Mouse (Mus musculus): ENCODE results near the gene Polr2h. TPM values are rescaled to one million over a fixed set of nuclear protein-coding genes. Genes with fewer than 3 reads are reported as not detected.
A peak's percentile ranks its signal among the peaks of the same experiment; 100 is the strongest.

The Polr2h gene
- polyA plus RNA-seq, 1 experiment from 2014 or later, result 103 TPM

DNA sequence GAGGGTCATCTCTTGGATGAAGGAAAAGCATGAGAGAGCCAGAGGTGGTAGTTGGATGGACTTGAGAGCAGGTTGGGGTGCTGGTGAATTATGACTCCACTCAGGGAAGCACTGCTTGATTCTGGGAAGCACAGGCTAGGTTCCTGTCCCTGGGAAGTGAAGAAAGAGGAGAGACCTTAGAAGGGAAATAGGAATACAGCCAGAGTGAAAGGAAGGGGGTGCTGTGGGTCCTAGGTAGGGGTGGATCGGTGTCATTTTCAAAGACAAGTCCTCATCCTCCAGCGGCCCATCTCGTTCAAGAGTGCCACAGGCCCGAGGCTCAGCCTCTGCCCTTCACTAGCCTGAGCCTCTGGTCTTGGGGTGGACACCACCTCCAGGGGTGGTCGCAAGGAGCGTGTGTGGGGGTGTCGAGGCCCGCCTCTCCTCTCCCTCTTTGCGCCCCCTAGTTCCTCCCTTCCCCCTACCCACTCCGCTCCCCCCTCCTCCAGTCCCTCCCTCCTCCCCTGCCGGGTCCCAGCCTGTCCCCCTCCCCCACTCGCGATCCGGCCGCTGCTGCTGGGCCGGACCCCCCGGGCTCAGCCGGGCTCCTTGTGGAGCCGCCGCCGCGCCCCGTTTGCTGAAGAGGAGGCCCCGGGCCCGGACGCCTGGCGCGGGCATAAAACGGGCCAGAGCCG lies 14.9 kb downstream of the Polr2h start:
- peaks cover 70% of the 10 kb centered on the region for H3K27me3 ChIP-seq (ENCODE audit: insufficient read depth, poor library complexity, severe bottlenecking)
- peaks cover 37% of the 10 kb centered on the region for H3K4me1 ChIP-seq
- peak overlapping the region; percentile 69 for H3K4me3 ChIP-seq
- H3K9me3 ChIP-seq, result no peaks in the 10 kb centered on the region
- no peak for DNase-seq (ENCODE audit: low spot score)
- H3K36me3 ChIP-seq, result no peaks in the 10 kb centered on the region
- WGBS, result 1% methylated on average over 30 of the region's 30 CpGs
- peak overlapping the region; percentile 81 for H3K27ac ChIP-seq

DNA sequence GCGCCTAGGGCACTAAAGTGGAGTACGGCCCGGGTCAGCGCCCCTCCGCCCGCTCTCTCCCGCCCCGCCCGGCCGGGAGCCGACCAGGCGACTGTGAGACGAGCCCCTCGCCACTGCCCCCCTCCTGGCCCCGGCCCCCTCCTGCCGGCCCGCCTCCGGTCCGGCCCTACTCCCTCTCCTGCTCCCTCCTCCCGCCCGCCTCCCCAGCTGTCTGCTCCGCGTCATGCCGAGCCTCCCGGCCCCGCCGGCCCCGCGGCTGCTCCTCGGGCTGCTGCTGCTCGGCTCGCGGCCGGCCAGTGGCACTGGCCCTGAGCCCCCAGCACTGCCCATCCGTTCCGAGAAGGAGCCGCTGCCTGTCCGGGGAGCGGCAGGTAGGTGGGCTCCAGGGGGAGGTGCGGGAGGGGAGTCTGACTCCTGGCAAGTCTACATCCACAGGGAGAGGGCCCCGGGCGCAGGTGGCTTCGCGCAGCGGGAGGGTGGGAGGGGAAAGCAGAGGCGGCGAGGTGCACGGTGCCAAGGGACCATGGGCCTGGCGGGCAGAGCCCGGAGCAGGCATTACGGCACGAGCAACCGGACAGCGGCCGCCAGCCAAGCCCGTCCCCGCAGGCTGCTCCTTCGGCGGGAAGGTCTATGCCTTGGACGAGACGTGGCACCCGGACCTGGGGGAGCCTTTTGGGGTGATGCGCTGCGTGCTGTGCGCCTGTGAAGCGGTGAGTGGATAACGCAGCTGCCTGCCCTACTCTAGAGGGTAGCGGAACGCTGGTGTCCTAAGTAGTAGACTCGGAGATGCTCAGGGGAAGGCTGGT lies 15.7 kb downstream of the Polr2h start, which contains the start of gene Chrd:
Gene Chrd, plus strand, starts transcription at position 203 of the 806 bp plus-strand sequence.
- no peaks in the 10 kb centered on the region for H3K9me3 ChIP-seq
- H3K4me3 ChIP-seq, result peak within 1 kb of the TSS; percentile 69
- peaks cover 77% of the 10 kb centered on the region for H3K27me3 ChIP-seq (ENCODE audit: insufficient read depth, poor library complexity, severe bottlenecking)
- H3K4me1 ChIP-seq, result peaks cover 37% of the 10 kb centered on the region
- H3K27ac ChIP-seq, result peak within 1 kb of the TSS; percentile 81
- H3K36me3 ChIP-seq, result no peaks in the 10 kb centered on the region
- WGBS, result under 1% methylated on average over 58 of the region's 70 CpGs
- no peak for DNase-seq (ENCODE audit: low spot score)

GRCm38 (mm10) chr16:20733731-20734730 lies 16.6 kb downstream of the Polr2h start, which contains the start of gene Thpo:
TSS of gene Thpo (minus strand) at chr16:20734511.
- H3K36me3 ChIP-seq, result no peaks in the 10 kb centered on the region
- no peaks in the 10 kb centered on the region for H3K9me3 ChIP-seq
- H3K27me3 ChIP-seq (ENCODE audit: insufficient read depth, poor library complexity, severe bottlenecking), result peaks cover 82% of the 10 kb centered on the region
- 3% methylated on average over 45 of the region's 45 CpGs for WGBS
- H3K27ac ChIP-seq, result peak within 1 kb of the TSS; percentile 81
- H3K4me1 ChIP-seq, result peaks cover 37% of the 10 kb centered on the region
- H3K4me3 ChIP-seq, result peak within 1 kb of the TSS; percentile 69
- DNase-seq (ENCODE audit: low spot score), result no peak

DNA sequence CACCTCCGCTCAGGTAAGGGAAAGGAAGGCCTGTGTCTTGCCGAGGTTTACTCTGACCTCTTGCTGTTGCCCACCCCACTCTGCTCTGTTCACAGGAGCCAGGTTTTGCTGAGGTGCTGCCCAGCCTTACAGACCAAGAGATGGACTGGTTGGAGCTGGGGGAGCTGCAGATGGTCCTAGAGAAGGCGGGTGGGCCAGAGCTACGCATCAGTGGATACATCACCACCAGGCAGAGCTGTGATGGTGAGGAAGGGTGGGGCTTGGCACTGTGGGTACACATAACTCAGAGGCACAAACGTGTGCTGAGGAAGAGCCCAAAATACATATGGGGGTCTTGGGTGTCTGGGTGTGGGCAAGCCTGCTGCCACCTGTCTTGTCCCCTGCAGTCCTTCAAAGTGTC lies 18.2 kb downstream of the Polr2h start:
- H3K36me3 ChIP-seq, result no peaks in the 10 kb centered on the region
- H3K4me1 ChIP-seq, result peaks cover 29% of the 10 kb centered on the region
- DNase-seq (ENCODE audit: low spot score), result no peak
- WGBS, result 69% methylated on average over 5 of the region's 5 CpGs
- H3K27me3 ChIP-seq (ENCODE audit: insufficient read depth, poor library complexity, severe bottlenecking), result peaks cover 73% of the 10 kb centered on the region
- no peaks in the 10 kb centered on the region for H3K9me3 ChIP-seq
- H3K4me3 ChIP-seq, result no peak overlapping the region
- no peak overlapping the region for H3K27ac ChIP-seq

DNA sequence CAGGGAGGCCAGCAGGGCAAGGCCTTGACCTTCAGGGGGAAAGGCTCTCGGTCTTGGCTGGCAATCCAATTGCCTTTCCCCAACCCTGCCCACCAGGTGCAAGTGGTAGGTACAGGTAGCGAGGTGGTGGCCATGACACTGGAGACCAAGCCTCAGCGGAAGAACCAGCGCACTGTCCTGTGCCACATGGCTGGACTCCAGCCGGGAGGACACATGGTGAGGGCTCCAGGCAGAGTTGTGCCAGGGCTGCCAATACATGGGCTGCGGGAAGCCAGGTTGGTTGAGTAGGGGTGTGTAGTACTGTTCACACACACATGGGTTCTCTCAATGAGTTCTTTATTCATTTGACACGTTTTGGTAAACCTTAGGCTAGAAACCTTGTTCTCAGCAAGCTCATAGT lies 18.7 kb downstream of the Polr2h start:
- Histone ChIP-seq H3K4me3 (no peak overlapping the region), H3K4me1 (peaks cover 29% of the 10 kb centered on the region), H3K36me3 (no peaks in the 10 kb centered on the region), H3K9me3 (no peaks in the 10 kb centered on the region), H3K27me3 (ENCODE audit: insufficient read depth, poor library complexity, severe bottlenecking) (peaks cover 72% of the 10 kb centered on the region), H3K27ac (no peak overlapping the region)
- DNase-seq (ENCODE audit: low spot score), result no peak
- WGBS, result 84% methylated on average over 7 of the region's 7 CpGs

DNA sequence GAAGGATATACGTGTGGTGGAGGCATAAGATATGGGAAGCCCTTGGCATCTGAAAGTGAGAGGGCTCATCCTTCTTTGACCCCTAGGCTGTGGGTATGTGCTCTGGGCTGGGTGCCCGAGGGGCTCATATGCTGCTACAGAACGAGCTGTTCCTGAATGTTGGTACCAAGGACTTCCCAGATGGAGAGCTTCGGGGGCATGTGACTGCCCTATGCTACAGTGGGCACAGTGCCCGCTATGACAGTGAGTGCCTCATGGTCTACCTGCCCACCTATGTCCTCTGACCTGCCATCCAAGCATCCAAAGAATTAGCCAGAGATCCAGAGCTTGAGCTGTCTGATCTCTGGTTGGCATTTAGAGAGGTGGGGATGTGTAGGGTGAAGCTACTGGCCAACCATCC lies 19.4 kb downstream of the Polr2h start:
- no peaks in the 10 kb centered on the region for H3K9me3 ChIP-seq
- WGBS, result 79% methylated on average over 5 of the region's 5 CpGs
- no peaks in the 10 kb centered on the region for H3K36me3 ChIP-seq
- H3K27me3 ChIP-seq (ENCODE audit: insufficient read depth, poor library complexity, severe bottlenecking), result peaks cover 66% of the 10 kb centered on the region
- H3K27ac ChIP-seq, result no peak overlapping the region
- DNase-seq (ENCODE audit: low spot score), result no peak
- H3K4me1 ChIP-seq, result peaks cover 26% of the 10 kb centered on the region
- no peak overlapping the region for H3K4me3 ChIP-seq

DNA sequence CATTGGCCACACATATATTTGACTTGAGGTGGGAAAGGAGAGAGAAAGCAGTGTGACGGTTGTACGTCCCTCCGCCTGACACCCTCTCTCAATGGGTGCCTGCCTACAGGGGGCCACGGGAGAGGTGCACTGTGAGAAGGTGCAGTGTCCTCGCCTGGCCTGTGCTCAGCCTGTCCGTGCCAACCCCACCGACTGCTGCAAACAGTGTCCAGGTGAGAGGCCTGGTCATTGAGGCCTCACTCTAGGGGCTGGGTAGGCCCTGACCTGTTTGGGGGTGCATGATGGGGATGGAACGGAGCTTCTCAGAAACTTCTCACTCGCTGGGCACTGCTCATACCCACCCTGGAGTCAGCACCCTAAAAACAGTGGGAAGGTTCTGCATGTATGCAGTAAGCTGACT lies 22.4 kb downstream of the Polr2h start:
- no peaks in the 10 kb centered on the region for H3K4me1 ChIP-seq
- DNase-seq (ENCODE audit: low spot score), result peak; percentile 64
- no peaks in the 10 kb centered on the region for H3K9me3 ChIP-seq
- 81% methylated on average over 9 of the region's 9 CpGs for WGBS
- no peaks in the 10 kb centered on the region for H3K36me3 ChIP-seq
- no peak overlapping the region for H3K27ac ChIP-seq
- no peak overlapping the region for H3K4me3 ChIP-seq
- peaks cover 38% of the 10 kb centered on the region for H3K27me3 ChIP-seq (ENCODE audit: insufficient read depth, poor library complexity, severe bottlenecking)

GRCm38 (mm10) chr16:20746641-20747040 lies 29.2 kb downstream of the Polr2h start:
- H3K9me3 ChIP-seq, result no peaks in the 10 kb centered on the region
- WGBS, result 73% methylated on average over 6 of the region's 6 CpGs
- H3K27me3 ChIP-seq (ENCODE audit: insufficient read depth, poor library complexity, severe bottlenecking), result no peaks in the 10 kb centered on the region
- no peaks in the 10 kb centered on the region for H3K4me1 ChIP-seq
- DNase-seq (ENCODE audit: low spot score), result no peak
- no peak overlapping the region for H3K4me3 ChIP-seq
- H3K27ac ChIP-seq, result no peak overlapping the region
- no peaks in the 10 kb centered on the region for H3K36me3 ChIP-seq

DNA sequence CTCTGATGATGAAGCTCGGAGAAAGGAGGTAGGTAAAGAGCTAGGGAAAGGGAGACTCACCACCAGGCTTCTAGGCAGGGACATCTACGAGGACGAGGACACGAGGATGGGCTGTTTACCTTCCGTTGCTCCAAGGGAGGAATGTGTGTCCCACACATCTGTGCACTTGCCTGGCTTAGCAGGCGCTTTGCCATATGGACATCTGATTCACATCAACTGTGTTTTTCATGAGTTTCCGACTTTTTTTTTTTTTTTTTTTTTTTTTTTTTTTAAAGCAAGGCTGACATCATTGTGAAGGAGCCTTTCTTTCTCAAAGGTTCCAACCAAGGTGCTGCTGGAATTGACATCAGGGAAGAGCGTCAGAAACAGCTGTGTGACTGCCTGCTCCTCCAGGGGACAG lies 33.1 kb downstream of the Polr2h start:
- H3K9me3 ChIP-seq, result no peaks in the 10 kb centered on the region
- no peaks in the 10 kb centered on the region for H3K36me3 ChIP-seq
- no peaks in the 10 kb centered on the region for H3K4me1 ChIP-seq
- no peak for DNase-seq (ENCODE audit: low spot score)
- no peak overlapping the region for H3K27ac ChIP-seq
- no peak overlapping the region for H3K4me3 ChIP-seq
- H3K27me3 ChIP-seq (ENCODE audit: insufficient read depth, poor library complexity, severe bottlenecking), result no peaks in the 10 kb centered on the region
- 60% methylated on average over 8 of the region's 8 CpGs for WGBS

GRCm38 (mm10) chr16:20756052-20756451 lies 38.6 kb downstream of the Polr2h start:
- no peak for DNase-seq (ENCODE audit: low spot score)
- no peaks in the 10 kb centered on the region for H3K36me3 ChIP-seq
- H3K4me1 ChIP-seq, result no peaks in the 10 kb centered on the region
- no peak overlapping the region for H3K27ac ChIP-seq
- no peaks in the 10 kb centered on the region for H3K27me3 ChIP-seq (ENCODE audit: insufficient read depth, poor library complexity, severe bottlenecking)
- H3K9me3 ChIP-seq, result no peaks in the 10 kb centered on the region
- WGBS, result 89% methylated on average over 5 of the region's 5 CpGs
- H3K4me3 ChIP-seq, result no peak overlapping the region

DNA sequence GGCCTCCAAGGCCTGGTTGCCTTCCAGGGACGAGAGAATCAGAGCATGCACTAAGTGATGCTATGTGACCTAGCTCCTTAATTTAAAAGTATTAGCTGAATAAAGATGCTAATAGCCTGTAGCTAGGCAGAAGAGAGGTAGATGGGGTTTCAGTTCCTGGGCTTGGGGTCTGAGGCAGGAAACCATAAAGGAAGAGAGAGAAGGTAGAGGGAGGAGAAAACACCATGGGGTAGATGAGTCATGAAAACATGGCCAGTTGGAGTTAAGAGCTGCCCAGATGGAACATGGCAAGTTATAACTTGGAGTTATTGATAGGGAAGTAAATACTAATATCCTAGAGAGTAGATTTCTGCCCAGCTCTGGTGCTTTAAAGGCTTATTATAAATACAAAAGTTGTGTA lies 39.9 kb downstream of the Polr2h start:
- Histone ChIP-seq H3K36me3 (no peaks in the 10 kb centered on the region), H3K27ac (no peak overlapping the region), H3K4me3 (no peak overlapping the region), H3K27me3 (ENCODE audit: insufficient read depth, poor library complexity, severe bottlenecking) (no peaks in the 10 kb centered on the region), H3K9me3 (no peaks in the 10 kb centered on the region), H3K4me1 (no peaks in the 10 kb centered on the region)
- no peak for DNase-seq (ENCODE audit: low spot score)
- 70% methylated on average over 1 of the region's 1 CpGs for WGBS

GRCm38 (mm10) chr16:20761681-20762080 lies 44.2 kb downstream of the Polr2h start:
- no peak for DNase-seq (ENCODE audit: low spot score)
- Histone ChIP-seq H3K4me1 (no peaks in the 10 kb centered on the region), H3K36me3 (no peaks in the 10 kb centered on the region), H3K9me3 (no peaks in the 10 kb centered on the region), H3K4me3 (no peak overlapping the region), H3K27ac (no peak overlapping the region), H3K27me3 (ENCODE audit: insufficient read depth, poor library complexity, severe bottlenecking) (no peaks in the 10 kb centered on the region)
- WGBS, result 13% methylated on average over 3 of the region's 3 CpGs

All from heart, embryonic 10.5 days (tissue).